Mouse (Mus musculus) liver, adult 2 months (tissue): ENCODE measurements around the gene Bcl3.

Experiments
- CTCF ChIP-seq: fragments of 200-500 bp; IDR thresholded peaks from 2 replicates; pipeline ENCODE4 v1.5.1; 2011; ENCODE audit warnings: low read depth, low read length, control low read depth
- POLR2A ChIP-seq: fragments of 200-500 bp; IDR thresholded peaks from 2 replicates; pipeline ENCODE4 v1.6.1; 2011; ENCODE audit warnings: low read length, control low read depth; ENCODE audit not compliant: insufficient read depth; ENCODE audit errors: extremely low read depth

DNA sequence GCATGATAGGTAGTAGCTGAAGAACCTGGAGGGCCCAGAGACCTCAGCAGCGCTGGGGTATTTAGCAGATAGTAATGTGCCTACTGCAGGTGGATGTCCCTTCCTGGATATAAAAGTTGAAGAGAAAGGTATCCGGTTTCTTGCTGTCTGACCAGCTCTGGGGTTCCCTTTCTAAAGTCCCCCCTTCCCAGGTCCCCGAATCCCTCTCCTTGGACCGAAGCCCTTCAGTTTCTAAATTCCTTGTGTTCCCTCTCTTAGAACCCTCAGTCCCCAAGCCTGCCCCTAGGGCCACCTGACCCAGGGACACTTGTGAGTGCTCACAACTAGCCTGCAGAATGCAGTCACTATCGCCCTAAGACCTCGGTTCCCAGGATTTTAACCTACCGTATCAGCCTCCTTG is 937 bp downstream of the Bcl3 start:
- TF ChIP-seq CTCF (no peak), POLR2A (no peak)
